Mouse (Mus musculus) NIH3T3 (cell line): ENCODE measurements around the gene Oat.
A peak's percentile ranks its signal among the peaks of the same experiment; 100 is the strongest.

Source experiments
- DNase-seq: peaks from one replicate; pipeline ENCODE4 v3.0.0-alpha.2; 2012; ENCODE audit warnings: low read depth

The Oat gene

DNA sequence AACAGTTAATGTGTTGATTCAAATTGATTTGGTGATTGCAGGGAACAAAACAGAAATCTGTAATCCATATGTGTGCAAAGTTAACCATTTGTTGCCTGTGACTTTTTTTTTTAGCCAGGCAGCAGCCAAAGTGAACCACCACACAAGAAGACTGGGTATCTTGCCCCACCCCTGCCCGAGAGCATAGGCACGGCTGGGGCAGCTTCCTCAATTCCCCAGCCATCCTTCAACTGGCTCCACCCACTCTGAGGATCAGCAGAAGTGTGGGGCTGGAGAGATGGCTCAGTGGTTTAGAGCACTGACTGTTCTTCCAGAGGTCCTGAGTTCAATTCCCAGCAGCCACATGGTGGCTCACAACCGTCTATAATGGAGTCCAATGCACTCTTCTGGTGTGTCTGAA is 34.6 kb downstream of the Oat start:
- DNase-seq: no peak

DNA sequence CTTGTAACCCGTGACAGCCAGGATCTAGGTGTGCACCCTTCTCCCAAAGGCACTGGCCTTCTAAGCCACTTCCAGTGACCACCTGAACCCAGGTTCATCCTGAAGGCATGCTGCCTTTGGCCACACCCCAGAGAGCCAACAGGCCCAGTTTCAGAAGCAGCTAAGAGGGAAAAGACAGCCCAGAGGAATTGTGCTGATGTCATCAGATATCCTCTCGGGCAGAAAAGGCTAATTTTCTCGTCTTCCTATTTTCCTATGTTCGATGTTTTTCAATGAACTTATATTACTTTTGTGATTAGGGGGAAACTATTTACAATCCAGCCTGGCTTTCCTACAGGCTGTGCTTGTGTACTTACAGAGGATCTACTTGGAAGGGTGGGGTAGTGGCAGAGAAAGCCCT is 35.6 kb downstream of the Oat start:
- DNase-seq: no peak

DNA sequence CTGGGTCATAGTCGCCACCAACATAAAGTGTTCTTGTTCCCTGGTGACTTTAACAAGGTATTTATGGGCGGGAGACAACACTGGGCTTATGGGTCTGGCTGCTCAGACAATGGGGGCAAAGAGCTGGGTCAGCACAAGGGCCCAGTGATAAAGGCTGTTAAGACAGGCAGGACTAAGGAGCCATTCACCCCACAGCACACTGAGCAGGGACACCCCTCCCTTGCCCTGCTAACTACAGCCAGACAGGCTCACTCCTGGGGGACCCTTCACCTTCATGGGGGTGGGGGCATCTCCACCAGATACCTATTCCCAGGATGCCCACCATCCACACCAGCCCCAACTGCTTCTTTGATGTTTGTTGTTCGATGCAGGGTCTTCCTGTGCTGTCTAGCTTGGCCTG is 47.0 kb downstream of the Oat start:
- DNase-seq: no peak

DNA sequence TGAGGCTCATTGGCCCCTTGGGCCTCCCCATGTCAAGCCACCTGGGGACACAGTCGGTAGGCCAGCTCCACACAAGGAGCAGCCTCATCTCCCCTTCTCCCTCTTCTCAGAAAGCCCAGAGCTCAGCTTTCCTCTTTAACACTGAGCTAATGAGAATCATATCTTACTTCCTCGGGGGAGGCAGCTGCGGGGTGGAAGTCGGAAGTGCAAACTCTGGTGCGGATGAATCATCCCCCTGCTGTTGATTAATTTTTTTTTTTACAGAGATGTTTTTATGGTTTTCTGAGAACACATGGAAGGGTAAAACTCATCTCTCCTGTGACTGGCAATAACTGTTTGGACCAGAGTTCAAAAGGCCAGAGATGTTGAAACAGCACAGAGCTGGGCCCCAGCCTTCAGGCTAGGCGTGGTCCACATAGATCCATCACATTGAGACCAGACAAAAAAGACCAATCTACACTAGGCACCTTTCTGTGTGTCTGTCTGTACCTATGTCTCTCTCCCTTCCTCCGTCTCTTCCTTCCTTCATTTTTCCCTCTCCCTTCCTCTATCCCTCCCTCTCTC is 62.7 kb downstream of the Oat start:
- peak; percentile 36 for DNase-seq

DNA sequence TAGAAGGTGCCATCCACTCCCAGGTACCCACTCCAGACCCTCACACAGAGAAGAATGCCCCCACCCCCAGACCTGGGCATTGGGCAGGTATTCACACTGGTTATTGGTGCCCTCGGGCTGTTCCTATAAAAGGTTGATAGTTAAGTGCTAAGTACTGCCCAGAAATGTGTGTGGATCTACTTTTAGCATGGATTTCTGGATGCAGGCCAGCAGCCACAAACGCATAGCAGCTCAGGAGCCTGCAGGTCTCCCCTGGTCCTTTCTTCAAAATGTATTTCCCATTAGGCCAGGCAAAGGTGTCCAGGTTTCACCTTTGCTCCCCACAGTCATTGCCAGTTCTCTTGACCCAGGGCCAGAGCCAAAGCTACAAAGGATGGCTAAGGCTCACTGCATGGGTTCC is 67.1 kb downstream of the Oat start:
- DNase-seq: no peak
